Mouse (Mus musculus) liver, postnatal 0 days (tissue): Measurements from ENCODE around the gene Aox4.

Source experiments
- CTCF ChIP-seq: sonication (generic); IDR thresholded peaks from 2 replicates; pipeline ENCODE4 v1.5.1; 2016; ENCODE audit warnings: antibody characterized with exemption, low read depth
- EP300 ChIP-seq: IDR thresholded peaks from 2 replicates; pipeline ENCODE4 v1.6.1; 2016; ENCODE audit warnings: antibody characterized with exemption, low read depth, mild to moderate bottlenecking

DNA sequence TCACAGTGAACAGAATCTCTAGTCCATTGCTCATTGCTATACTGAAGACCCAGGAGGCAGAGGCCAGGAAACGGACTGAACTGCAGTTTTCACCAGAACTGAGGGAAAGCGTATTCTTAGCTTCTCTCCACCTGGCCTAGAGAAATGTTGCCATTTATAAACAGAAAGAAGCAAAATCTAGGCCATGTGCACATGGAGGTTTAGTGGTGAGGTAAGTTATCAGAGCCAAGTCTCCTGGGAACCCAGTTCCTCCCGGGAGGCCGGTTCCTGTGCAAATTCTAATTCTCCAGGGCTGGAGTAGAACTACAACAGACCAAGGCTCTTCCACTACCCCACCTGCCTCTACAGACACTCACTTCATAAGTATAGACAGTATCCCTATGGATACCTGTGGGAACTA lies 19.6 kb downstream of the Aox4 start:
- TF ChIP-seq CTCF (no peak), EP300 (no peak)
